Mouse (Mus musculus) bone marrow, adult 2 months (tissue): ENCODE measurements at regions not wholly inside any gene's neighbourhood (a gene's known extent, or its start where the extent isn't known, plus 50 kb on each side); places are given as distances from the start of the nearest gene placed in this dataset.

Source experiments
- H3K27ac ChIP-seq: fragments of 200-500 bp; 2 replicates; pipeline ENCODE4 v1.5.1; 2012; ENCODE audit warnings: low read depth, mild to moderate bottlenecking, control low read depth, inconsistent platforms, low read length; ENCODE audit not compliant: control insufficient read depth, poor library complexity, insufficient read depth
- H3K4me1 ChIP-seq: fragments of 200-500 bp; 2 replicates; pipeline ENCODE4 v1.6.1; 2011; ENCODE audit warnings: low read length; ENCODE audit not compliant: control insufficient read depth, insufficient read depth
- H3K4me3 ChIP-seq: fragments of 200-500 bp; replicated peaks from 2 replicates; pipeline ENCODE3; 2011; ENCODE audit warnings: mild to moderate bottlenecking, low read depth, low read length, control low read depth; ENCODE audit not compliant: control insufficient read depth
- CTCF ChIP-seq: fragments of 200-500 bp; IDR thresholded peaks from 2 replicates; pipeline ENCODE4 v1.5.1; 2011; ENCODE audit warnings: low read length, control low read depth; ENCODE audit not compliant: control insufficient read depth, insufficient read depth
- POLR2A ChIP-seq: fragments of 200-500 bp; IDR thresholded peaks from 2 replicates; pipeline ENCODE4 v1.6.1; 2011; ENCODE audit warnings: low read depth, mild to moderate bottlenecking, control low read depth, low read length, borderline replicate concordance; ENCODE audit not compliant: control insufficient read depth
- WGBS: fragments of 180-500 bp; shearing (Covaris S2); methylation state at CpG from one replicate; pipeline ENCODE4 v1.1.7; 2018; 5-methylcytosine and 5-hydroxymethylcytosine counted together

DNA sequence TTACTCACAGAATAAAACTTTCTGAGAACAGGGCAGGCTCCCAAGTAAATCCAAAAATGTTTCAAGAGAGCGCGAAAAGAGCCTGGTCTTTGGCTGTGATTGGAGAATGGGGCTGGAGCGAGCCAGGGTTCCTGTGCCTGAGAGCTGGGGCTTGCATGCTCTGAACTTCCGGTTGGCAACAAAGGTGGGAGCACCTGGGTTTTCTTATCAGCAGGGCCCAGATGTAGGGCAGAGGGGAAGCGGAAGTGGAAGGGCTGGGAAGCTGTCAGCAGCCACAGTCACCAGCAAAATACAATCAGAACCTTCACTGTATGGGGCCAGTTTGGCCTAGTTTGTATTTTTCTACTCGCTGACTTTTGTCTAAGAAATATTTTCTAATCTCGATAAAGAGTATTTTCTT lies 193.9 kb downstream of the Mtx2 start:
- 3% methylated on average over 7 of the region's 7 CpGs for WGBS
- Histone ChIP-seq H3K4me3 (no peak overlapping the region), H3K4me1 (no peaks in the 10 kb centered on the region), H3K27ac (no peak overlapping the region)
- TF ChIP-seq CTCF = no peak
- no peak for TF ChIP-seq POLR2A

DNA sequence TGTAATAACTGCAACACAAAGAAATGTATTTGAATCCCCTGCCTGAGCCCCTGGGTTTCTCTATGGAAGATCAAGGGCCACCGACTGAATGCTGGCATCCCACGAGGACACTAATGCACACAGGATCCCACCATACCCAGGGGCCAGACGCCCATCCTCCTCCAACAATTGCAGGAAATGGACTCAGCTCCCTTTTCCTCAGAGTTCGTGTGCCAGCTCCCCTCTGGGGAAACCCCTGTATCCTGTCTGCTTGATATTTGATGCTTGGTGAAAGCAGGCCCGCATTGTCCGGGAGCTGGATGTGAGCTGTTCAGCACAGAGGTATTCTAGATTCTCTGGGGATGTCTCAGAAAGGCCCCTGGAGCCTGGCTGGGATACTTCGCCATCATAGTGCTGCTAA lies 196.0 kb downstream of the Mtx2 start:
- Histone ChIP-seq H3K4me1 (no peaks in the 10 kb centered on the region), H3K4me3 (no peak overlapping the region), H3K27ac (no peak overlapping the region)
- WGBS = 69% methylated on average over 7 of the region's 7 CpGs
- TF ChIP-seq CTCF (no peak), POLR2A (no peak)

DNA sequence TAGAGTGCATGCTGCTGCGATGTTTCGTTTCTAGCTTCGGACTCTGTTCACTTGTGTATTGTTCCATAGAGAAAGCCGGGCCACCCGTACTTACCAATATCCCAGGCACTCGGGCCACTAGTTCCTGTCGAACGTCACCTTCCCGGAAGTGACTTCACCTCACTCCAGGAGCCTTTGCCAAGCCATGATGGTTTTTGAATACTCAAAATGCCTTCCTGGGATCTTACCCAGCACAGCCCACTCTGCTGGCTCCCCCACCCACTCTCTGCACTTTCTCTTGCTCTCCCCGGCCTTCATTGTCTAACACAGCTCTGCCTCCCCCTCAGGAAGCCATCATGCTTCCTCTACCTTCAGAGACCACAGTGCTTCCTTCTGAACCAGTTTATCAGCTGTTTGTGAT lies 202.5 kb downstream of the Mtx2 start:
- no peak overlapping the region for H3K27ac ChIP-seq
- H3K4me1 ChIP-seq = no peaks in the 10 kb centered on the region
- WGBS = 57% methylated on average over 10 of the region's 10 CpGs
- H3K4me3 ChIP-seq = no peak overlapping the region
- TF ChIP-seq POLR2A = no peak
- TF ChIP-seq CTCF = no peak

DNA sequence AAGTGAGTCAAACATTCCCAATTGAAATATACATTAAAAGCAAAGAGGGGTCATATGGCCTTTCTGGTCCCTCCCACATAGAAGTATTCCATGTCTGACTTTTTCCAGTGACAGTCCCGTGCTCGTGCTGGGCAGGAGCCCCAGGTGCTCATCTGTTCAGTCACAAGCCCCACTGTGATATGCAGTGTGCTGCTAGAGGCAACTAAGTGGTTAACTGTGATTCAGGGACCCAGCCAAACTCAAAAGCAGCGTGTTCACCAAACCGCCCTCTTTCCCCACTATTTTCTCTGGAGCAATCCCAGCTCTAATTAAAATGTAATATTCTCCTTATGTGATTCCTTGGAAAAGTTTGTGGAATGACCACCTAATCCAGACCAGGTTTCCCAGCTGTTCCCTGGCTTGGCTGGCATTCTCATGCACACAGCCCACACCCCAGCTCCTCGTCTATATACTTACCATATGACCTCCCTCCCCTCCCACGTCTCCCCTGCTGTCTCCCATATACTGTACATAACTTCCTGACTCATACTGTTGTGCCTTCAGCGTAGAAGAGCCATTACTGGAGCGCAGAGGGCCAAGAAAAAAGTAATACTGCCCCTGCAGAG lies 203.6 kb downstream of the Mtx2 start:
- Histone ChIP-seq H3K4me3 (no peak overlapping the region), H3K27ac (no peak overlapping the region), H3K4me1 (no peaks in the 10 kb centered on the region)
- 82% methylated on average over 8 of the region's 8 CpGs for WGBS
- TF ChIP-seq CTCF (no peak), POLR2A (no peak)

DNA sequence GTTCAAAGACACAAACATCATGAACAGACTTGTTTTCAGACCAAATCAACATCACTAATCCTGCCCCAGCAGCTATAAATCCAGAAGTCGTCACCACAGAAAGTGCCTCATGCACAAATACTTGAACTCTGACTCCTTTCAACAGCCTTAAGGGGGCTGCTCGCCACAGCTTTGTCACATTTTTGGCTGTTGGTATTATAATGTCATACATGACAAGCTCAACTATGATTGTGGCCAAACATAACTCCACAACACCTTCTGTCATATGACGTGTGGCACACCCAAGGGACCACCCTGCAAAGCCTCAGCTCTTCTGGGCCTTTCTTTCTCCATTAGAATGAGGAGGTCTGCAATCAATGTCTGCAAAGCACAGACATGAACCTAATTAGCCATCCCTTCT lies 209.1 kb downstream of the Mtx2 start:
- TF ChIP-seq CTCF (no peak), POLR2A (no peak)
- H3K4me3 ChIP-seq = no peak overlapping the region
- no peak overlapping the region for H3K27ac ChIP-seq
- 70% methylated on average over 3 of the region's 3 CpGs for WGBS
- H3K4me1 ChIP-seq = no peaks in the 10 kb centered on the region

DNA sequence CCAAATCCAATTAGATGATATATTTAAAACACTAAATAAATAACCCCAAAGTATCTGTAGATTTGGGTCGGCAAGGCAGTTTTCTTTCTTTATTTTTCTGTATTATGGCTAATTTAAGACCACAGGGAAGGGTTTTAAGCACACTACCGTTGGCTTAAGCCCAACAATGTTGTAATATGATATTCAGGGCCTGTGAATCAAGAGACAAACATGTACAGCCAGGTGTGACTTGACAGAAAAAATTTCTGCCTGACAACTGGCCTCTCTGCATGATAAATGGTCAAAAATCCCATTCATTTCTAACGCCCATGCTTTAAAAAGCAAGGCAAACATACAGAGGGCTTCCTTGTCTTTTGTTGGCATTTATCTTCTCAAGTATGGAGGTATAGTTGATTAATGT lies 213.5 kb downstream of the Mtx2 start:
- TF ChIP-seq CTCF = no peak
- no peak for TF ChIP-seq POLR2A
- Histone ChIP-seq H3K4me1 (no peaks in the 10 kb centered on the region), H3K4me3 (no peak overlapping the region), H3K27ac (no peak overlapping the region)
- WGBS = 63% methylated on average over 3 of the region's 3 CpGs

DNA sequence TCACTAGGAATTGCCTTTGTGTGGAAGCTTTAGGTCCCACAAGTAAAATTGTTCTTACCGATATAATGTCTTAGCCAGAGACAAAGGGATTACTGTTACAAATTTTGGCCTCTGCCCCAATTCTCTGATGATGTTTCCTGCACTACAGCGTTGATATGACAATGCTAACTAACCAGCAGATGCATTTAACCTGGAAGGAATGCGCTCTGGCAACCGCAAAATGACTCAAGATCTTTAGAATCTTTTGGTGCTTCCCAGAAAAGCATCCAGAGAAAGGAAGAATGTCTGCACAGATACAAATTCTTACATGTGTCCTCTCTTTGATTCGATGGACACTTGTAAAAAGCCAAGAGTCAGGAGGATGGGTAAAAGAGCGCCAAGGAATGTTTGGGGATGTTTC lies 221.3 kb downstream of the Mtx2 start:
- H3K4me3 ChIP-seq = no peak overlapping the region
- TF ChIP-seq POLR2A = no peak
- no peaks in the 10 kb centered on the region for H3K4me1 ChIP-seq
- WGBS = 78% methylated on average over 6 of the region's 6 CpGs
- no peak overlapping the region for H3K27ac ChIP-seq

DNA sequence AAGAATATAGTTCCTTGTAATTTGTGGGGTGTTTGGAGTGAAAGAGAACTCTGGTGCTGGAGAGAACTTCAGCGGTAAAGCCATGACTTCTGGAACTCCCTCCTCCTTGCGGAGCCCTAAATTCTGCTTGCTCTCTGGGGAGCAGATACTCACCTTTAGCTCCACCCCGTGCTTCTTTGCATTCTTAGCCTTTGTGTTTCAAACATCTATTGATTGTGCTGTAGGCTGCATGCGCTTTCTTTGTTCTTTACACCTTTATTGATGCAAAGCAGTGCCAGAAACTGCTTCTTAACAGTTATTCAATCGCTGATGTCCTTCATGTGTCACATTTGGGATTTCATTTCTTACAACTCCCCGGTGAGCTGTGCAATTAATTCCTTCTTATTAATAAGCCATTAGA lies 222.5 kb downstream of the Mtx2 start:
- TF ChIP-seq CTCF = no peak
- TF ChIP-seq POLR2A = no peak
- Histone ChIP-seq H3K4me3 (no peak overlapping the region), H3K4me1 (no peaks in the 10 kb centered on the region), H3K27ac (no peak overlapping the region)
- 62% methylated on average over 6 of the region's 6 CpGs for WGBS

DNA sequence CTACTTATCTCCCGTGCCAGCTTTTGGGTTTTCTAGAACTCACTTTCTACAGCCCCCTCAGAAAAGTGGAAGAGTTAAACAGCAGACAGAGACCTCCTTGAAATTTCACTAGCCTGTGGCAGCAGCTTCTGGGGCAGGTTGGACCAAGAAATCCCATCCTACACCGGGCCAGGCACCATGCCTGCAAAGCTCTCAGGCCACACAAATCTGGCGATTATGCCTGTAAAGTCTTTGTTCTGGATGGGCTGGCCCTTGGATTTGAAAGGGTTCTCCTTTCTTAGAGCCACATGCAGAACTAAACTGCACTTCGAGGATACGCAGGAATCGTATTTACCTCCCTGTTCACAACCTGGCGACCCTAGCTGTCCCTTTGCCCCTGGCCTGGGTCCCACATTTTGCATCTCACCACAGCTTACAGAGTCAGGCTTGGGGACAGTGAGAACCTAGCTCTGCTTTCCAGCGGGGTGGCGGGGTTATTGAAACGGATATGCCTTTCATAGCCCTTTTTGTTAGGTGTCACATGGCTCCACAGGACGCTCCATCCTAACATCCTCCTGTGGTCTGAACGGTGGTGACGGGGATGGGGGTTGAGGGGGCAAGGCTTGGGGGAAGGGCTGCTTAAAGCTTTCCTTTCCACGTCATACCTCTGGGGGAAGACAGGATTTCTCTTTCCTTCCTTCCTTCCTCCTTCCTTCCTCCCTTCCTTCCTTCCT lies 229.0 kb downstream of the Mtx2 start:
- no peak overlapping the region for H3K4me3 ChIP-seq
- no peak overlapping the region for H3K27ac ChIP-seq
- TF ChIP-seq CTCF (no peak), POLR2A (no peak)
- H3K4me1 ChIP-seq = no peaks in the 10 kb centered on the region
- 26% methylated on average over 14 of the region's 14 CpGs for WGBS
